8 mouse cellular contexts compared by ENCODE assay signal in genomic region chr17:65870146-65870545, GRCm38 (mm10). TPM values are rescaled to one million over a fixed set of nuclear protein-coding genes. Genes with fewer than 3 reads are reported as not detected.
DNase-seq lines count a peak whose midpoint lies in the region; ATAC-seq and TF ChIP-seq lines count a peak whose summit lies in the region.

No protein-coding gene starts in this region.

- no peak overlapping the region for H3K9ac ChIP-seq in forebrain, embryonic 12.5 days

- H3K36me3 ChIP-seq in forebrain, embryonic 10.5 days (replicated peaks): peaks cover 10% of the 10 kb centered on the region
- H3K36me3 ChIP-seq in forebrain, embryonic 12.5 days (replicated peaks): peaks cover 10% of the 10 kb centered on the region; the same call in 1 of the 2 replicates

- no peak for TF ChIP-seq POLR2A in brain, embryonic 14.5 days (IDR thresholded peaks at IDR 0.05; ENCODE audit: borderline replicate concordance, extremely low read depth, insufficient read depth, insufficient read length, poor library complexity, severe bottlenecking)

- H3K9me3 ChIP-seq in forebrain, embryonic 10.5 days: no peaks in the 10 kb centered on the region
- H3K9me3 ChIP-seq in forebrain, embryonic 12.5 days: no peaks in the 10 kb centered on the region

- peak; percentile 67; the same call in 1 of the 2 replicates for TF ChIP-seq CTCF in brain, embryonic 14.5 days (IDR thresholded peaks at IDR 0.05; ENCODE audit: borderline replicate concordance, extremely low read depth, insufficient read depth, insufficient read length)

- DNase-seq in forebrain, embryonic 10.5 days (ENCODE audit: extremely low spot score, low spot score): peak; percentile 69
- peak; percentile 83 to 91 for DNase-seq in CD8-positive naive resting alpha-beta T cell, adult 2 months (ENCODE audit: low read depth in 2 of 2, low spot score in 2 of 2)
- peak; percentile 76 for DNase-seq in brain, embryonic 14.5 days (ENCODE audit: low read depth)
- peak; percentile 87 for DNase-seq in forelimb bud, embryonic 11.5 days (ENCODE audit: low read depth, low spot score)
- DNase-seq in kidney, postnatal 4 days: peak; percentile 92 to 93
- peak; percentile 61 to 73 for DNase-seq in spleen, postnatal 36 days (ENCODE audit: low spot score in 2 of 2)

- ATAC-seq in forebrain, embryonic 12.5 days (ENCODE audit: low FRiP score): no peak
- peak; percentile 83 for ATAC-seq in megakaryocyte, adult 5-6 weeks (ENCODE audit: poor library complexity, severe bottlenecking)

- H3K4me2 ChIP-seq in forebrain, embryonic 12.5 days: no peak overlapping the region

- H3K27me3 ChIP-seq in forebrain, embryonic 10.5 days (ENCODE audit: poor library complexity, severe bottlenecking): no peaks in the 10 kb centered on the region
- no peaks in the 10 kb centered on the region for H3K27me3 ChIP-seq in forebrain, embryonic 12.5 days

- peaks cover 14% of the 10 kb centered on the region for H3K4me1 ChIP-seq in forebrain, embryonic 10.5 days
- peaks cover 14% of the 10 kb centered on the region for H3K4me1 ChIP-seq in forebrain, embryonic 12.5 days

- 42% methylated on average over 4 of the region's 4 CpGs for WGBS in forebrain, embryonic 10.5 days
- 43% methylated on average over 4 of the region's 4 CpGs for WGBS in forebrain, embryonic 12.5 days

- H3K4me3 ChIP-seq in forebrain, embryonic 10.5 days: no peak overlapping the region
- no peak overlapping the region for H3K4me3 ChIP-seq in forebrain, embryonic 12.5 days (replicated peaks)

- no peak overlapping the region for H3K27ac ChIP-seq in forebrain, embryonic 10.5 days
- H3K27ac ChIP-seq in forebrain, embryonic 12.5 days: no peak overlapping the region

RNA-seq across cellular contexts. Expression of gene Ralbp1, which starts 15.5 kb away (rescaled TPM):
- 48.6 and 50.0 TPM in 2 replicates for polyA plus RNA-seq in forebrain, embryonic 10.5 days (2016; fragmentation: Nextera tagmentation; extraction: Ambion mirVana)
- 39.6 and 43.9 TPM in 2 replicates for polyA plus RNA-seq in forebrain, embryonic 12.5 days (2016; fragmentation: Nextera tagmentation; extraction: Ambion mirVana)
- polyA plus RNA-seq in brain, embryonic 14.5 days (2012; rRNA removed): 28.4 and 32.5 TPM in 2 replicates
- 32.3 and 34.9 TPM in 2 replicates for total RNA-seq in megakaryocyte, adult 5-6 weeks (2015)
- total RNA-seq in megakaryocyte, adult 5-6 weeks (2017): 102 and 104 TPM in 2 replicates
